Mouse (Mus musculus) Patski (cell line): ENCODE measurements around the gene Abcb8. TPM values are rescaled to one million over a fixed set of nuclear protein-coding genes. Genes with fewer than 3 reads are reported as not detected.
A peak's percentile ranks its signal among the peaks of the same experiment; 100 is the strongest.

ENCODE experiments used
- ATAC-seq: fragments of 100-300 bp; one replicate; pipeline ENCODE4 v1.8.0; 2021
- CTCF ChIA-PET: fragments of 350-600 bp; sonication (Branson Sonifier 250); formaldehyde crosslinking; loops from one replicate; lab custom pipeline; 2022; ENCODE audit warnings: inconsistent platforms; lab: Charles Lee
- POLR2A ChIA-PET: fragments of 350-600 bp; sonication (Branson Sonifier 250); formaldehyde crosslinking; loops from one replicate; lab custom pipeline; 2022; ENCODE audit warnings: antibody characterized with exemption, inconsistent platforms; lab: Charles Lee
- DNase-seq: peaks from one replicate; pipeline ENCODE4 v3.0.0-alpha.2; 2011; ENCODE audit warnings: low read depth, low spot score
- H3K27me3 ChIP-seq: fragments of 371-371 bp; one replicate; pipeline ENCODE4 v1.5.1; 2021
- CTCF ChIP-seq: fragments of 100-300 bp; IDR thresholded peaks from one replicate; pipeline ENCODE4 v1.5.1; 2021
- in situ Hi-C: fragments of 300-500 bp; cut with MboI; formaldehyde crosslinking; loops from 3 replicates; pipeline ENCODE4 v1.11.1; 2018; ENCODE audit warnings: low pct_unique_long_range_greater_than_20kb, mixed read lengths
- polyA plus RNA-seq: library from polyadenylated mRNA; unstranded; gene quantifications from one replicate; pipeline ENCODE4 v1.2.3, GENCODE M21; 2021

Abcb8 gene
- polyA plus RNA-seq, 1 experiment from 2014 or later, result 67.6 TPM

- DNase-seq (no peak), ATAC-seq (no peak)
- ChIA-PET CTCF (interaction anchor here (1.2 to 18.6 kb wide), 6 partner anchors 8 to 75 kb away, joined by 3 to 222 read pairs (median 4); partner anchors contain the start of genes Abcb8, Atg9b, Cdk5 and Fastk), POLR2A (interaction anchor here (1.1 to 3.4 kb wide), 3 partner anchors 11 to 984 kb away, joined by 3 to 27 read pairs (median 4); partner anchors contain the start of genes Cdk5 and Slc4a2)
- in situ Hi-C loops, result no loop called here
- H3K27me3 ChIP-seq, result no peaks in the 10 kb centered on the region
- TF ChIP-seq CTCF, result no peak
These were observed 15.2 kb downstream of the Abcb8 start for GRCm38 (mm10) chr5:24408651-24409050.

GRCm38 (mm10) chr5:24409466-24409865 lies 16.0 kb downstream of the Abcb8 start:
- ChIA-PET POLR2A (interaction anchor here (0.8 to 3.4 kb wide), 4 partner anchors 12 to 985 kb away, joined by 3 to 27 read pairs (median 4); partner anchors contain the start of genes Cdk5 and Slc4a2), CTCF (interaction anchor here (1.2 to 18.6 kb wide), 3 partner anchors 13 to 35 kb away, joined by 4 to 222 read pairs (median 6); partner anchors contain the start of genes Abcb8, Atg9b, Cdk5 and Fastk)
- ATAC-seq, result no peak
- in situ Hi-C loops, result no loop called here
- TF ChIP-seq CTCF, result no peak
- no peak for DNase-seq
- no peaks in the 10 kb centered on the region for H3K27me3 ChIP-seq

DNA sequence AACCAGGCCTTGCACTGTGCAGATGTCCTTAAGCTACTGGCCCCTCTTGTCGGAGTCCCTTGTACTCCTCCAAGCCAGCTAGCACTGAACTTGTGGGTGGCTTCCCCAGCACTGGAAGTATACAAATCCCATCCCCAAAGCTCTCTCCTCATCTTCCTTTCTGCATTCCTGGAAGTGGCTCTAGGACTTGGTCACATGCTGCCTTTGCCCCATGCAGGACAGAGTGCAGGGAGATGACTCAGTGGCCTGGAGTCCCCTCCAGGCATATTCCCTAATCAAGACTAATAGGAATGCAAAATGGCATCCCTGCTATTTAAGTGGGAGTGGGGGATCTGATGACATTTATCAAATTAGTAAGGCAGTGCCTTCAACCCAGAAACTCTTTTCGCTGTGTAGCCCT lies 18.6 kb downstream of the Abcb8 start:
- ChIA-PET CTCF (interaction anchor here (1.1 to 18.6 kb wide), 2 partner anchors 8 to 15 kb away, joined by 4 to 222 read pairs; partner anchors contain the start of genes Abcb8 and Atg9b), POLR2A (interaction anchor here (0.9 to 3.1 kb wide), 3 partner anchors 12 to 27 kb away, joined by 3 to 14 read pairs (median 3); partner anchors contain the start of genes Cdk5 and Slc4a2)
- no peak for ATAC-seq
- H3K27me3 ChIP-seq, result no peaks in the 10 kb centered on the region
- no peak for DNase-seq
- in situ Hi-C loops, result no loop called here
- no peak for TF ChIP-seq CTCF

- TF ChIP-seq CTCF, result no peak
- CTCF ChIA-PET, result interaction anchor here (1.1 to 18.6 kb wide), 2 partner anchors 7 to 16 kb away, joined by 4 to 222 read pairs; partner anchors contain the start of genes Abcb8 and Atg9b
- DNase-seq (no peak), ATAC-seq (no peak)
- in situ Hi-C loops, result no loop called here
- POLR2A ChIA-PET, result interaction anchor here (3.1 kb wide), 1 partner anchor 11 kb away, joined by 14 read pairs; the partner anchor contains the start of genes Cdk5 and Slc4a2
- no peaks in the 10 kb centered on the region for H3K27me3 ChIP-seq
These were observed 19.7 kb downstream of the Abcb8 start, which contains the start of gene Asic3 for GRCm38 (mm10) chr5:24413042-24413693. Gene Asic3, plus strand, starts transcription at chr5:24413392.

DNA sequence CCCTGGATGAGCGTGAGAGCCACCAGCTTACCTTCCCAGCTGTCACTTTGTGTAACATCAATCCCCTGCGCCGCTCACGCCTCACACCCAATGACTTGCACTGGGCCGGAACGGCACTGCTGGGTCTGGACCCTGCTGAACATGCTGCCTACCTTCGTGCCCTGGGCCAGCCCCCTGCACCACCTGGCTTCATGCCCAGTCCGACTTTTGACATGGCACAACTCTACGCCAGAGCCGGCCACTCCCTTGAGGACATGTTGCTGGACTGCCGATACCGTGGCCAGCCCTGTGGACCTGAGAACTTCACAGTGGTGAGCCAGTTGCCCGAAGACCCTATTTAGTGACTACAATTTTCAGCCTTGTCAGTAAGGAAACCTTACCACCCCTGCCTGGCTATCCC lies 20.5 kb downstream of the Abcb8 start:
- DNase-seq, result no peak
- CTCF ChIA-PET, result interaction anchor here (18.6 kb wide), 1 partner anchor 17 kb away, joined by 222 read pairs; the partner anchor contains the start of genes Abcb8 and Atg9b
- in situ Hi-C loops, result no loop called here

GRCm38 (mm10) chr5:24416222-24416736 lies 22.8 kb downstream of the Abcb8 start:
- DNase-seq, result no peak
- H3K27me3 ChIP-seq, result no peaks in the 10 kb centered on the region
- ChIA-PET POLR2A (interaction anchor here (0.6 to 2.0 kb wide), 8 partner anchors 9 to 34 kb away, joined by 3 to 10 read pairs (median 3); partner anchors contain the start of gene Fastk), CTCF (interaction anchor here (0.8 to 18.6 kb wide), 13 partner anchors 8 to 49 kb away, joined by 3 to 222 read pairs (median 6); partner anchors contain the start of genes Abcb8, Atg9b and Tmub1)
- in situ Hi-C loops, result no loop called here
- peak; percentile 44 for ATAC-seq
- no peak for TF ChIP-seq CTCF

More for the DNA sequence above, 20.5 kb downstream of the Abcb8 start:
- H3K27me3 ChIP-seq, result no peaks in the 10 kb centered on the region
- ATAC-seq, result no peak
- POLR2A ChIA-PET, result interaction anchor here (1.2 to 3.1 kb wide), 2 partner anchors 10 to 19 kb away, joined by 3 to 14 read pairs; partner anchors contain the start of genes Cdk5 and Slc4a2
- no peak for TF ChIP-seq CTCF

GRCm38 (mm10) chr5:24417587-24417986 lies 24.1 kb downstream of the Abcb8 start:
- ChIA-PET CTCF (interaction anchor here (1.6 to 18.6 kb wide), 2 partner anchors 12 to 21 kb away, joined by 8 to 222 read pairs; partner anchors contain the start of genes Abcb8 and Atg9b), POLR2A (interaction anchor here (1.6 to 2.0 kb wide), 2 partner anchors 13 to 22 kb away, joined by 3 to 8 read pairs; no protein-coding TSS in a partner anchor)
- no peak for TF ChIP-seq CTCF
- H3K27me3 ChIP-seq, result no peaks in the 10 kb centered on the region
- DNase-seq, result no peak
- no peak for ATAC-seq
- in situ Hi-C loops, result no loop called here

- no peak for TF ChIP-seq CTCF
- POLR2A ChIA-PET, result interaction anchor here (0.6 to 1.5 kb wide), 2 partner anchors 14 to 22 kb away, joined by 3 read pairs; no protein-coding TSS in a partner anchor
- in situ Hi-C loops, result no loop called here
- no peaks in the 10 kb centered on the region for H3K27me3 ChIP-seq
- ATAC-seq, result no peak
- no peak for DNase-seq
- CTCF ChIA-PET, result interaction anchor here (1.0 to 18.6 kb wide), 4 partner anchors 8 to 65 kb away, joined by 3 to 222 read pairs (median 6); partner anchors contain the start of genes Abcb8, Atg9b and Tmub1
These were observed 26.9 kb downstream of the Abcb8 start for GRCm38 (mm10) chr5:24420381-24420780.

DNA sequence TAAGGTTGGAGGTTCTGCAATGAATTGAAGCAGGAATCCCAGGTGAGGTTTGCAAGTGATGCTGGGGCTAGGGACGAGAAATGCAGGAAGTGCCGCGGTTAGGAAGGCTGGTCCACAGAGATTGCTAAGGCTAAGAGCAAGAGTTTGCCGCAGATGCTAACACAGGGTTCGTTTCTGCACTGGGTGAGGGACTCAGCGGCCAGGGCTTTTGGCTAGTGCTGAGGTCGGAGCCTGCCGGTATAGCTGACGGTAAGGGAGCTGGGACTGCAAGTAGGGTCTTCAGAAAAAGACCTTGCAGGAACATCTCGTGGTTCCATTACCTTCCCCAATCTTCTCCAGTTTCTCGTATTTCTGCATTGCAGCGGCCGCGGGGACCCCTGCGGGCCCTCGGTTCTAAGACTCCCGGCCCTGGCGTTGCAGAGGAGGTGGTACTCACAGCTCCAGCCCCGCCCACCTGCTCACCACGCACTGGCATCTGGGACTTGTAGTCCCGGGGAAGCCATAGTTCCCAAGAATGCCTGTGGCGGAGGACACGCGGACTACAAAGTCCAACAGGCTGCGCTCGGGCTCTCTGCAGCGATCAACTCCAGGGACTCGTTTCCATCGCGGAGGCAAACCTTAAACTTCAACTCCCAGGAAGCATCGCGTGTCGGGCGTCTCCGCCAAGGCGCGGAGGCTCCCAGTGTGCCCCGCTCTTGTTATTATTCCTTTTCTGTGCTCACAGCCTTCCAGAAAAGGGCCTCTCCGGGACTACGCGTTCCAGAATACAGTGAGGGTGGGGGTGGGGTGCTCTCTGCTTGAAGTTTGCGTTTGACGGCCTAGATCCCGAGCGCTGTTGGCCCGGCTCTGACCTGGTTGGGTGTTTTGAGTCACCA lies 29.9 kb downstream of the Abcb8 start, which contains the start of the genes Cdk5 and Slc4a2:
Gene Cdk5, minus strand, starts transcription at position 402 of the 875 bp plus-strand sequence.
Gene Slc4a2, plus strand, starts transcription at position 709 of the 875 bp plus-strand sequence.
- peak; percentile 100 for DNase-seq
- no peak for TF ChIP-seq CTCF
- peak; percentile 71 for ATAC-seq
- in situ Hi-C loops, result no loop called here
- no peaks in the 10 kb centered on the region for H3K27me3 ChIP-seq
- CTCF ChIA-PET, result interaction anchor here (1.0 to 5.2 kb wide), 4 partner anchors 15 to 34 kb away, joined by 3 to 55 read pairs (median 5); partner anchors contain the start of genes Abcb8 and Tmub1
- POLR2A ChIA-PET, result interaction anchor here (0.8 to 14.1 kb wide), 5 partner anchors 10 to 21 kb away, joined by 4 to 150 read pairs (median 25); partner anchors contain the start of genes Asic3, Fastk and Tmub1
